Comparison of ENCODE assay signal across 10 mouse cellular contexts in genomic region chr11:55511374-55511773, GRCm38 (mm10). TPM values are rescaled to one million over a fixed set of nuclear protein-coding genes. Genes with fewer than 3 reads are reported as not detected.
DNase-seq lines count a peak whose midpoint lies in the region; ATAC-seq and TF ChIP-seq lines count a peak whose summit lies in the region.
"Had no signal": no experiment of that assay in that cellular context is flagged by ENCODE, and none has a peak within 500 bp of the region (broad histone marks: within the 10 kb centered on the region; RNA-seq: fewer than 3 reads in every experiment).

No protein-coding gene starts in this region.

- ATAC-seq in heart, postnatal 0 days (ENCODE audit: insufficient read depth, low read depth): no peak
- ATAC-seq in heart, embryonic 12.5 days (ENCODE audit: insufficient number of reproducible peaks, low FRiP score): no peak
- ATAC-seq in lung, postnatal 0 days: no peak
- ATAC-seq: inflammation-experienced regulatory T-cells, adult 6 months had no signal

- H3K4me3 ChIP-seq in heart, postnatal 0 days (ENCODE audit: low read depth, low read length): no peak overlapping the region
- H3K4me3 ChIP-seq in heart, embryonic 12.5 days: no peak overlapping the region
- no peak overlapping the region for H3K4me3 ChIP-seq in lung, postnatal 0 days (ENCODE audit: low read depth, low read length)

- H3K4me1 ChIP-seq in heart, postnatal 0 days (ENCODE audit: control insufficient read depth, insufficient read depth): no peaks in the 10 kb centered on the region
- no peaks in the 10 kb centered on the region for H3K4me1 ChIP-seq in heart, embryonic 12.5 days (replicated peaks)
- H3K4me1 ChIP-seq in lung, postnatal 0 days (ENCODE audit: insufficient read depth, low read depth, low read length): no peaks in the 10 kb centered on the region

- TF ChIP-seq CTCF in heart, postnatal 0 days (IDR thresholded peaks at IDR 0.05; ENCODE audit: low read depth): peak; percentile 34
- TF ChIP-seq CTCF in lung, postnatal 0 days (IDR thresholded peaks at IDR 0.05): peak; percentile 60

- H3K27ac ChIP-seq in heart, postnatal 0 days (ENCODE audit: low read depth): no peak overlapping the region
- no peak overlapping the region for H3K27ac ChIP-seq in heart, embryonic 12.5 days (ENCODE audit: poor library complexity, severe bottlenecking)
- H3K27ac ChIP-seq in lung, postnatal 0 days (ENCODE audit: low read length): no peak overlapping the region

- no peak for TF ChIP-seq EP300 in heart, postnatal 0 days (IDR thresholded peaks at IDR 0.05; ENCODE audit: low read depth)
- TF ChIP-seq EP300 in lung, postnatal 0 days (IDR thresholded peaks at IDR 0.05): no peak

- H3K9ac ChIP-seq in heart, postnatal 0 days (replicated peaks; ENCODE audit: low read depth, low read length): no peak overlapping the region
- no peak overlapping the region for H3K9ac ChIP-seq in heart, embryonic 12.5 days
- H3K9ac ChIP-seq in lung, postnatal 0 days (replicated peaks; ENCODE audit: low read depth): no peak overlapping the region

- no peaks in the 10 kb centered on the region for H3K27me3 ChIP-seq in heart, postnatal 0 days (ENCODE audit: control insufficient read depth, insufficient read depth, low read length)
- no peaks in the 10 kb centered on the region for H3K27me3 ChIP-seq in heart, embryonic 12.5 days (replicated peaks)
- H3K27me3 ChIP-seq in lung, postnatal 0 days (replicated peaks; ENCODE audit: insufficient read depth, low read length): no peaks in the 10 kb centered on the region

- H3K36me3 ChIP-seq in heart, postnatal 0 days (replicated peaks; ENCODE audit: control insufficient read depth, insufficient read depth, low read length): no peaks in the 10 kb centered on the region
- H3K36me3 ChIP-seq in heart, embryonic 12.5 days: no peaks in the 10 kb centered on the region
- H3K36me3 ChIP-seq in lung, postnatal 0 days (ENCODE audit: insufficient read depth, low read length): no peaks in the 10 kb centered on the region

- intact Hi-C loops in gastrocnemius, postnatal 36 days (cut with DNase I): no loop called here

- DNase-seq in heart, postnatal 0 days (ENCODE audit: low spot score): no peak
- no peak for DNase-seq in lung, postnatal 0 days (ENCODE audit: low spot score)
- no peak for DNase-seq in lung, adult 18-20 months
- peak; percentile 41 for DNase-seq in brain, adult 2 months (ENCODE audit: low read depth, low spot score)
- peak; percentile 15 for DNase-seq in thymus, postnatal 0 days (ENCODE audit: low spot score)
- DNase-seq in gastrocnemius, postnatal 36 days: no peak
- no peak for DNase-seq in kidney, postnatal 14 days
- DNase-seq: gastrocnemius, postnatal 25 days had no signal

- no peak overlapping the region for H3K4me2 ChIP-seq in heart, postnatal 0 days (ENCODE audit: low read depth, low read length)
- H3K4me2 ChIP-seq in heart, embryonic 12.5 days: no peak overlapping the region
- H3K4me2 ChIP-seq in lung, postnatal 0 days (replicated peaks; ENCODE audit: low read depth, low read length): no peak overlapping the region

- WGBS in heart, postnatal 0 days: 48% methylated on average over 5 of the region's 5 CpGs
- WGBS in heart, embryonic 12.5 days: 56% methylated on average over 5 of the region's 5 CpGs
- 52% methylated on average over 5 of the region's 5 CpGs for WGBS in lung, postnatal 0 days

- H3K9me3 ChIP-seq in heart, postnatal 0 days (replicated peaks; ENCODE audit: control insufficient read depth, low read length): no peaks in the 10 kb centered on the region
- H3K9me3 ChIP-seq in heart, embryonic 12.5 days (replicated peaks): no peaks in the 10 kb centered on the region
- no peaks in the 10 kb centered on the region for H3K9me3 ChIP-seq in lung, postnatal 0 days (ENCODE audit: low read length)

RNA-seq across cellular contexts. Expression of gene G3bp1, which starts 41.9 kb away (rescaled TPM):
- total RNA-seq in heart, postnatal 0 days (2014; rRNA removed; ENCODE audit: low replicate concordance): 48.5 and 70.6 TPM in 2 replicates
- 58.0 and 59.4 TPM in 2 replicates for polyA plus RNA-seq in heart, postnatal 0 days (2015; fragmentation: Nextera tagmentation; extraction: Ambion mirVana)
- polyA plus RNA-seq in heart, embryonic 12.5 days (2016; fragmentation: Nextera tagmentation; extraction: Ambion mirVana): 139 and 140 TPM in 2 replicates
- 47.7 and 52.5 TPM in 2 replicates for polyA plus RNA-seq in lung, postnatal 0 days (2015; fragmentation: Nextera tagmentation; extraction: Ambion mirVana)
- polyA plus RNA-seq in thymus, postnatal 0 days (2015; fragmentation: Nextera tagmentation; extraction: Ambion mirVana): 149 and 159 TPM in 2 replicates
- total RNA-seq in gastrocnemius, postnatal 36 days (2021): 10 to 100 TPM; 46.1 to 48.5 TPM

RNA-seq across cellular contexts. Expression of gene Atox1, which starts 50.3 kb away (rescaled TPM):
- 262 and 340 TPM in 2 replicates for total RNA-seq in heart, postnatal 0 days (2014; rRNA removed; ENCODE audit: low replicate concordance)
- 346 and 351 TPM in 2 replicates for polyA plus RNA-seq in heart, postnatal 0 days (2015; fragmentation: Nextera tagmentation; extraction: Ambion mirVana)
- polyA plus RNA-seq in heart, embryonic 12.5 days (2016; fragmentation: Nextera tagmentation; extraction: Ambion mirVana): 253 and 258 TPM in 2 replicates
- polyA plus RNA-seq in lung, postnatal 0 days (2015; fragmentation: Nextera tagmentation; extraction: Ambion mirVana): 440 and 498 TPM in 2 replicates
- 449 and 452 TPM in 2 replicates for polyA plus RNA-seq in thymus, postnatal 0 days (2015; fragmentation: Nextera tagmentation; extraction: Ambion mirVana)
- total RNA-seq in gastrocnemius, postnatal 36 days (2021): 10 to 100 TPM; 50.4 to 56.4 TPM

Comparison
In these comparisons a context has a peak if more than half of its experiments do, and no peak if none do; other contexts are left out.
1. DNase-seq: peak in brain, adult 2 months (single experiment) and thymus, postnatal 0 days (single experiment); none in heart, postnatal 0 days (single experiment), lung, postnatal 0 days (single experiment), lung, adult 18-20 months (0 of 2), gastrocnemius, postnatal 36 days (0 of 2) and kidney, postnatal 14 days (single experiment).